Mouse (Mus musculus): ENCODE results near the gene Ltk.

DNA sequence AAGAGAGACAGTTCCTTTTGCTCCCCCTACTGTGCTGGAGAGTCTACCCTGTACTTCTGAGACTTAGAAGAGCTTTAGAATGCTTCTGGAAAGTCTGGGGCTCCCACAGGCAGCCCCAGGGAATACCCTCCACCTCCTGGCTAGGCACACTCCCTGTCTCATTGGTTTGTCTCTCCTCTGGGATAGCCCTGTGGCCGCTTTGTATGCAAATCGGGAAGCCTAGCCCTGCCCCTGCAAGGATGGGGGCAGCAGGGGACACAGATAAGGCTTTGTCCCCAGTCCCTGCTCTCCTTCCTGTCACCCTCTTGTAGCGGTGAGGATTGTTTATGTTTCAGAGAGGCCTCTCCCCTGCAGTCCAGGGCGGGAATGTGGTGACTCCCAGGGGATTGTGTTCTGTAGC, 48.6 kb upstream of the Ltk start:
- no peak for TF ChIP-seq CTCF (IDR thresholded peaks at IDR 0.05; ENCODE audit: low read depth)
- TF ChIP-seq EP300 (IDR thresholded peaks at IDR 0.05; ENCODE audit: low read depth): no peak
